Mouse (Mus musculus): ENCODE data around the gene Fzd2. TPM values are rescaled to one million over a fixed set of nuclear protein-coding genes. Genes with fewer than 3 reads are reported as not detected.
"Not testable (repeated sequence)": the region's sequence is repeated elsewhere in the genome, so short reads cannot be mapped to it uniquely, and the experiment has no call there.

Gene Fzd2
- polyA plus RNA-seq, 1 experiment from 2014 or later: 34.0 TPM

- no peak for ATAC-seq (replicated peaks; ENCODE audit: low FRiP score)
- Histone ChIP-seq H3K4me2 (no peak overlapping the region), H3K27ac (no peak overlapping the region), H3K4me3 (replicated peaks) (no peak overlapping the region), H3K4me1 (peaks cover 14% of the 10 kb centered on the region), H3K9me3 (replicated peaks) (no peaks in the 10 kb centered on the region), H3K27me3 (no peaks in the 10 kb centered on the region; the same call in 1 of the 2 replicates), H3K36me3 (no peaks in the 10 kb centered on the region), H3K9ac (no peak overlapping the region)
- 97% methylated on average over 4 of the region's 4 CpGs for WGBS
These were observed 17.6 kb upstream of the Fzd2 start for GRCm38 (mm10) chr11:102586445-102587130.

- no peak overlapping the region for H3K27ac ChIP-seq
- no peak overlapping the region for H3K4me2 ChIP-seq
- 89% methylated on average over 3 of the region's 3 CpGs for WGBS
- ATAC-seq (replicated peaks; ENCODE audit: low FRiP score): no peak
- no peaks in the 10 kb centered on the region for H3K36me3 ChIP-seq
- no peak overlapping the region for H3K4me3 ChIP-seq (replicated peaks)
- no peaks in the 10 kb centered on the region for H3K27me3 ChIP-seq
- H3K9me3 ChIP-seq (replicated peaks): no peaks in the 10 kb centered on the region
- peaks cover 6% of the 10 kb centered on the region for H3K4me1 ChIP-seq
- H3K9ac ChIP-seq: no peak overlapping the region
These were observed 16.6 kb upstream of the Fzd2 start for GRCm38 (mm10) chr11:102587554-102587953.

- H3K27ac ChIP-seq: peak overlapping the region; percentile 89
- peaks cover 19% of the 10 kb centered on the region for H3K4me1 ChIP-seq
- H3K4me3 ChIP-seq (replicated peaks): no peak overlapping the region
- no peaks in the 10 kb centered on the region for H3K27me3 ChIP-seq
- WGBS: 14% methylated on average over 3 of the region's 4 CpGs
- peak overlapping the region; percentile 31; the same call in 1 of the 2 replicates for H3K9ac ChIP-seq
- ATAC-seq (replicated peaks; ENCODE audit: low FRiP score): peak; percentile 88
- H3K4me2 ChIP-seq: peak overlapping the region; percentile 42
- no peaks in the 10 kb centered on the region for H3K36me3 ChIP-seq
- no peaks in the 10 kb centered on the region for H3K9me3 ChIP-seq (replicated peaks)
These were observed 8.8 kb upstream of the Fzd2 start for GRCm38 (mm10) chr11:102595341-102595820.

- no peak overlapping the region for H3K27ac ChIP-seq
- ATAC-seq (replicated peaks; ENCODE audit: low FRiP score): no peak
- peaks cover 3% of the 10 kb centered on the region; the same call in 1 of the 2 replicates for H3K27me3 ChIP-seq
- peaks cover 27% of the 10 kb centered on the region for H3K4me1 ChIP-seq
- WGBS: 90% methylated on average over 3 of the region's 3 CpGs
- no peak overlapping the region for H3K4me3 ChIP-seq (replicated peaks)
- no peak overlapping the region for H3K4me2 ChIP-seq
- no peaks in the 10 kb centered on the region for H3K36me3 ChIP-seq
- no peak overlapping the region for H3K9ac ChIP-seq
- no peaks in the 10 kb centered on the region for H3K9me3 ChIP-seq (replicated peaks)
These were observed 4.3 kb upstream of the Fzd2 start for GRCm38 (mm10) chr11:102599912-102600311.

GRCm38 (mm10) chr11:102602816-102603495, 1.2 kb upstream of the Fzd2 start:
- Histone ChIP-seq H3K4me2 (peak overlapping the region; percentile 78), H3K27me3 (peaks cover 17% of the 10 kb centered on the region), H3K27ac (peak overlapping the region; percentile 99), H3K4me1 (peaks cover 32% of the 10 kb centered on the region), H3K9me3 (replicated peaks) (no peaks in the 10 kb centered on the region), H3K9ac (peak overlapping the region; percentile 60), H3K36me3 (no peaks in the 10 kb centered on the region), H3K4me3 (replicated peaks) (peak overlapping the region; percentile 77)
- ATAC-seq (replicated peaks; ENCODE audit: low FRiP score): no peak
- 3% methylated on average over 13 of the region's 13 CpGs for WGBS

- Histone ChIP-seq H3K27me3 (peaks cover 17% of the 10 kb centered on the region), H3K36me3 (no peaks in the 10 kb centered on the region), H3K4me3 (replicated peaks) (peak overlapping the region; percentile 77), H3K9ac (peak overlapping the region; percentile 60), H3K4me2 (peak overlapping the region; percentile 78), H3K9me3 (replicated peaks) (no peaks in the 10 kb centered on the region), H3K4me1 (peaks cover 37% of the 10 kb centered on the region), H3K27ac (peak overlapping the region; percentile 99)
- ATAC-seq (replicated peaks; ENCODE audit: low FRiP score): peak; percentile 69
- WGBS: under 1% methylated on average over 10 of the region's 10 CpGs
These were observed 723 bp upstream of the Fzd2 start for GRCm38 (mm10) chr11:102603496-102603850.

GRCm38 (mm10) chr11:102604777-102605552, 769 bp downstream of the Fzd2 start:
- Histone ChIP-seq H3K9me3 (replicated peaks) (no peaks in the 10 kb centered on the region), H3K36me3 (no peaks in the 10 kb centered on the region), H3K27ac (peak overlapping the region; percentile 99), H3K9ac (peak overlapping the region; percentile 76), H3K4me1 (peaks cover 52% of the 10 kb centered on the region), H3K4me3 (replicated peaks) (peak overlapping the region; percentile 77), H3K27me3 (peaks cover 18% of the 10 kb centered on the region), H3K4me2 (peak overlapping the region; percentile 78)
- ATAC-seq (replicated peaks; ENCODE audit: low FRiP score): peak; percentile 16
- under 1% methylated on average over 74 of the region's 74 CpGs for WGBS

- under 1% methylated on average over 62 of the region's 62 CpGs for WGBS
These were observed 1.6 kb downstream of the Fzd2 start for GRCm38 (mm10) chr11:102605553-102606416.

GRCm38 (mm10) chr11:102606751-102607171, 2.6 kb downstream of the Fzd2 start:
- peak overlapping the region; percentile 76 for H3K9ac ChIP-seq
- 3% methylated on average over 12 of the region's 12 CpGs for WGBS
- H3K27ac ChIP-seq: peak overlapping the region; percentile 99
- ATAC-seq (replicated peaks; ENCODE audit: low FRiP score): no peak
- H3K27me3 ChIP-seq: peaks cover 20% of the 10 kb centered on the region
- no peaks in the 10 kb centered on the region for H3K36me3 ChIP-seq
- peak overlapping the region; percentile 78 for H3K4me2 ChIP-seq
- H3K4me3 ChIP-seq (replicated peaks): peak overlapping the region; percentile 77
- peaks cover 70% of the 10 kb centered on the region for H3K4me1 ChIP-seq
- H3K9me3 ChIP-seq (replicated peaks): no peaks in the 10 kb centered on the region

More at GRCm38 (mm10) chr11:102605553-102606416, 1.6 kb downstream of the Fzd2 start:
- Histone ChIP-seq H3K9me3 (replicated peaks) (no peaks in the 10 kb centered on the region), H3K36me3 (no peaks in the 10 kb centered on the region), H3K27me3 (peaks cover 20% of the 10 kb centered on the region), H3K4me2 (peak overlapping the region; percentile 78), H3K9ac (peak overlapping the region; percentile 76), H3K4me3 (replicated peaks) (peak overlapping the region; percentile 77), H3K27ac (peak overlapping the region; percentile 99), H3K4me1 (peaks cover 60% of the 10 kb centered on the region)
- ATAC-seq (replicated peaks; ENCODE audit: low FRiP score): no peak

- not testable (repeated sequence) for ATAC-seq (replicated peaks; ENCODE audit: low FRiP score); H3K9me3 ChIP-seq (replicated peaks); H3K36me3 ChIP-seq
- peak overlapping the region; percentile 76 for H3K9ac ChIP-seq
- peaks cover 71% of the 10 kb centered on the region for H3K4me1 ChIP-seq
- WGBS: 2% methylated on average over 12 of the region's 12 CpGs
- H3K4me3 ChIP-seq (replicated peaks): peak overlapping the region; percentile 77
- H3K4me2 ChIP-seq: peak overlapping the region; percentile 78
- H3K27me3 ChIP-seq: peaks cover 20% of the 10 kb centered on the region
- peak overlapping the region; percentile 99 for H3K27ac ChIP-seq
These were observed 3.0 kb downstream of the Fzd2 start for GRCm38 (mm10) chr11:102607201-102607600.

All from kidney, embryonic 15.5 days (tissue).